Mouse (Mus musculus): ENCODE results near the gene Rbbp8nl. TPM values are rescaled to one million over a fixed set of nuclear protein-coding genes. Genes with fewer than 3 reads are reported as not detected.

The Rbbp8nl gene
- polyA plus RNA-seq, 1 experiment = not detected

DNA sequence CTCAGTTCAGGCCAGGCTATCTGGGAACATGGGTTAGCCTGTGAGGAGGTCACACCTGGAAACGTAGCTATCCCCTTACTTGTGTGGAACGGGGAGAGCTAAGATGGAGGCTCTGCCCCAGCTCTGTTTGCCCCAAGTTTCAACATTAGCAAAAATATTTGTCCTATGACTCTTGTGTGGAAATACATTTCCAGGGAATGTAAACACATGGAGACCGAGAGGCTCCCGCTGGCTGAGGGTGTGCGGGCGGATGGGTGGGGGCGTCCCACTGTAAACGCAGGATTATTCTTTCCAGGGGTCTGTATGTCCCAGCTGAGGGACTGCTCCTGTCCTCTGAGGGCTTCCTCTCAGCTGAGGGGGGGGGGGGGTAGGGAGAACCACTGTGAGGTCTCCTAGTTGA, 55.3 kb downstream of the Rbbp8nl start:
- no peaks in the 10 kb centered on the region for H3K36me3 ChIP-seq (ENCODE audit: control insufficient read depth, insufficient read depth)
- TF ChIP-seq POLR2AphosphoS2 (IDR thresholded peaks at IDR 0.05; ENCODE audit: insufficient read length, low read depth) (no peak), MYOG (IDR thresholded peaks at IDR 0.05; ENCODE audit: control insufficient read depth in 1 of 3, insufficient read depth in 1 of 3, insufficient read length in 2 of 3, low read depth in 2 of 3) (no peak), POLR2A (IDR thresholded peaks at IDR 0.05; ENCODE audit: insufficient read length, low read depth) (no peak), REST (IDR thresholded peaks at IDR 0.05; ENCODE audit: insufficient read depth, insufficient read length) (no peak), TCF12 (IDR thresholded peaks at IDR 0.05; ENCODE audit: insufficient read depth, poor library complexity, severe bottlenecking) (no peak), MAX (IDR thresholded peaks at IDR 0.05; ENCODE audit: low read depth) (no peak), E2F4 (IDR thresholded peaks at IDR 0.05; ENCODE audit: insufficient read depth) (no peak)
- no peaks in the 10 kb centered on the region for H3K27me3 ChIP-seq (ENCODE audit: control insufficient read depth, insufficient read depth, insufficient read length)
- no peak overlapping the region for H3K4me3 ChIP-seq
- no peak overlapping the region for H3K4me2 ChIP-seq (ENCODE audit: low read depth)
- H3K79me2 ChIP-seq (ENCODE audit: control insufficient read depth, insufficient read depth) = no peaks in the 10 kb centered on the region
- H3ac ChIP-seq (ENCODE audit: control insufficient read depth, insufficient read length) = no peak overlapping the region

GRCm38 (mm10) chr2:180233101-180233904, 56.4 kb downstream of the Rbbp8nl start:
- no peak overlapping the region for H3K4me2 ChIP-seq (ENCODE audit: low read depth)
- H3K27me3 ChIP-seq (ENCODE audit: control insufficient read depth, insufficient read depth, insufficient read length) = no peaks in the 10 kb centered on the region
- H3K36me3 ChIP-seq (ENCODE audit: control insufficient read depth, insufficient read depth) = no peaks in the 10 kb centered on the region
- H3K4me3 ChIP-seq = no peak overlapping the region
- H3K79me2 ChIP-seq (ENCODE audit: control insufficient read depth, insufficient read depth) = no peaks in the 10 kb centered on the region
- no peak overlapping the region for H3ac ChIP-seq (ENCODE audit: control insufficient read depth, insufficient read length)
- TF ChIP-seq TCF3 (IDR thresholded peaks at IDR 0.05; ENCODE audit: insufficient read length, low read depth) = peak; percentile 51
- no peak for TF ChIP-seq MAX (IDR thresholded peaks at IDR 0.05; ENCODE audit: low read depth)
- peak; percentile 16 for TF ChIP-seq TCF12 (IDR thresholded peaks at IDR 0.05; ENCODE audit: insufficient read depth, poor library complexity, severe bottlenecking)
- no peak for TF ChIP-seq REST (IDR thresholded peaks at IDR 0.05; ENCODE audit: insufficient read depth, insufficient read length)
- no peak for TF ChIP-seq POLR2A (IDR thresholded peaks at IDR 0.05; ENCODE audit: insufficient read length, low read depth)
- no peak for TF ChIP-seq POLR2AphosphoS2 (IDR thresholded peaks at IDR 0.05; ENCODE audit: insufficient read length, low read depth)
- TF ChIP-seq CEBPB (IDR thresholded peaks at IDR 0.05; ENCODE audit: insufficient read depth, poor library complexity, severe bottlenecking) = no peak
- peak; percentile 14 to 92 (median 55) for TF ChIP-seq MYOG (IDR thresholded peaks at IDR 0.05; ENCODE audit: control insufficient read depth in 1 of 3, insufficient read depth in 1 of 3, insufficient read length in 2 of 3, low read depth in 2 of 3)
- TF ChIP-seq MYOD1 (IDR thresholded peaks at IDR 0.05; ENCODE audit: control insufficient read depth in 1 of 3, insufficient read length in 2 of 3, low read depth in 2 of 3) = peak in 2 of 3 experiments; percentile 76 to 90

GRCm38 (mm10) chr2:180230482-180230881, 59.2 kb downstream of the Rbbp8nl start:
- no peak overlapping the region for H3K4me3 ChIP-seq
- no peaks in the 10 kb centered on the region for H3K27me3 ChIP-seq (ENCODE audit: control insufficient read depth, insufficient read depth, insufficient read length)
- peaks cover under 1% of the 10 kb centered on the region for H3K79me2 ChIP-seq (ENCODE audit: control insufficient read depth, insufficient read depth)
- no peaks in the 10 kb centered on the region for H3K36me3 ChIP-seq (ENCODE audit: control insufficient read depth, insufficient read depth)
- peak; percentile 97 for TF ChIP-seq SRF (IDR thresholded peaks at IDR 0.05; ENCODE audit: control insufficient read depth, insufficient read length, low read depth)
- no peak for TF ChIP-seq POLR2A (IDR thresholded peaks at IDR 0.05; ENCODE audit: insufficient read length, low read depth)
- no peak overlapping the region for H3ac ChIP-seq (ENCODE audit: control insufficient read depth, insufficient read length)
- H3K4me2 ChIP-seq (ENCODE audit: low read depth) = no peak overlapping the region

GRCm38 (mm10) chr2:180229129-180229528, 60.5 kb downstream of the Rbbp8nl start:
- peak overlapping the region; percentile 85 for H3K4me2 ChIP-seq (ENCODE audit: low read depth)
- TF ChIP-seq E2F4 (IDR thresholded peaks at IDR 0.05; ENCODE audit: insufficient read depth) (no peak), MYOG (IDR thresholded peaks at IDR 0.05; ENCODE audit: control insufficient read depth in 1 of 3, insufficient read depth in 1 of 3, insufficient read length in 2 of 3, low read depth in 2 of 3) (no peak)
- no peak overlapping the region for H3K4me3 ChIP-seq
- no peak overlapping the region for H3ac ChIP-seq (ENCODE audit: control insufficient read depth, insufficient read length)
- H3K27me3 ChIP-seq (ENCODE audit: control insufficient read depth, insufficient read depth, insufficient read length) = no peaks in the 10 kb centered on the region
- H3K79me2 ChIP-seq (ENCODE audit: control insufficient read depth, insufficient read depth) = peaks cover 14% of the 10 kb centered on the region
- H3K36me3 ChIP-seq (ENCODE audit: control insufficient read depth, insufficient read depth) = no peaks in the 10 kb centered on the region

DNA sequence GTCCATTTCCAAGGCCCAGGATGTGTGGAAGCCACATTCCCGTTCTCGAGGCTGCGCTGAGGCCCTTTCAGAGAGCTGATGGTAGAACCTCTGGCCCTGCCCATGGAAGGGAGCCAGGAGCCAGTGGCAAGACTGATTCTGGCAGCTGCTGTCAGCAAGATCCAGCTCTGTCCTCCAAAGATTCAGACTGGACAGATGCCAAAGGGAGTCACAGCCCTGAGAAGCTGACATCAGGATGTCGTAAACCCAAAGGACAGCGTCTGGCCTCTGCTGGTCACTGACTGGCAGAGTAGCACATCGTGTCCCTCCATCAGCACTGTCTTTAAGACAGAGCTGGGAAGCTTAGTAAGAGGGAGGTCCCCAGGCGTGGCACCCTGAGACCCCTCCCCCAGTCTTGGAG, 61.1 kb downstream of the Rbbp8nl start:
- H3K4me2 ChIP-seq (ENCODE audit: low read depth) = peak overlapping the region; percentile 85

More for the DNA sequence above, 61.1 kb downstream of the Rbbp8nl start:
- Histone ChIP-seq H3ac (ENCODE audit: control insufficient read depth, insufficient read length) (no peak overlapping the region), H3K79me2 (ENCODE audit: control insufficient read depth, insufficient read depth) (peaks cover 19% of the 10 kb centered on the region), H3K4me3 (peak overlapping the region; percentile 85), H3K36me3 (ENCODE audit: control insufficient read depth, insufficient read depth) (no peaks in the 10 kb centered on the region), H3K27me3 (ENCODE audit: control insufficient read depth, insufficient read depth, insufficient read length) (no peaks in the 10 kb centered on the region)
- TF ChIP-seq TCF3 (IDR thresholded peaks at IDR 0.05; ENCODE audit: insufficient read length, low read depth) (peak; percentile 41), POLR2A (IDR thresholded peaks at IDR 0.05; ENCODE audit: insufficient read length, low read depth) (peak; percentile 41), SRF (IDR thresholded peaks at IDR 0.05; ENCODE audit: control insufficient read depth, insufficient read length, low read depth) (no peak), MAX (IDR thresholded peaks at IDR 0.05; ENCODE audit: low read depth) (no peak), TCF12 (IDR thresholded peaks at IDR 0.05; ENCODE audit: insufficient read depth, poor library complexity, severe bottlenecking) (peak; percentile 23), MYOD1 (IDR thresholded peaks at IDR 0.05; ENCODE audit: control insufficient read depth in 1 of 3, insufficient read length in 2 of 3, low read depth in 2 of 3) (peak; percentile 93 to 95 (median 94)), MYOG (IDR thresholded peaks at IDR 0.05; ENCODE audit: control insufficient read depth in 1 of 3, insufficient read depth in 1 of 3, insufficient read length in 2 of 3, low read depth in 2 of 3) (peak; percentile 11 to 83 (median 23)), POLR2AphosphoS2 (IDR thresholded peaks at IDR 0.05; ENCODE audit: insufficient read length, low read depth) (peak; percentile 17)
